Mouse (Mus musculus) liver, adult 10 weeks (tissue): ENCODE results near the gene Zfp580. TPM values are rescaled to one million over a fixed set of nuclear protein-coding genes. Genes with fewer than 3 reads are reported as not detected.

Source experiments
- polyA plus RNA-seq: library from polyadenylated mRNA; stranded (reverse); fragments of 350-450 nt; fragmentation: Illumina TruSeq; extraction: RNeasy Lipid Tissue Mini Kit (QIAGEN cat#74804); gene quantifications from one replicate; pipeline ENCODE4 v1.2.3, GENCODE M21; 2014; ENCODE audit warnings: low read depth, low replicate concordance

The Zfp580 gene
- not detected for polyA plus RNA-seq

DNA sequence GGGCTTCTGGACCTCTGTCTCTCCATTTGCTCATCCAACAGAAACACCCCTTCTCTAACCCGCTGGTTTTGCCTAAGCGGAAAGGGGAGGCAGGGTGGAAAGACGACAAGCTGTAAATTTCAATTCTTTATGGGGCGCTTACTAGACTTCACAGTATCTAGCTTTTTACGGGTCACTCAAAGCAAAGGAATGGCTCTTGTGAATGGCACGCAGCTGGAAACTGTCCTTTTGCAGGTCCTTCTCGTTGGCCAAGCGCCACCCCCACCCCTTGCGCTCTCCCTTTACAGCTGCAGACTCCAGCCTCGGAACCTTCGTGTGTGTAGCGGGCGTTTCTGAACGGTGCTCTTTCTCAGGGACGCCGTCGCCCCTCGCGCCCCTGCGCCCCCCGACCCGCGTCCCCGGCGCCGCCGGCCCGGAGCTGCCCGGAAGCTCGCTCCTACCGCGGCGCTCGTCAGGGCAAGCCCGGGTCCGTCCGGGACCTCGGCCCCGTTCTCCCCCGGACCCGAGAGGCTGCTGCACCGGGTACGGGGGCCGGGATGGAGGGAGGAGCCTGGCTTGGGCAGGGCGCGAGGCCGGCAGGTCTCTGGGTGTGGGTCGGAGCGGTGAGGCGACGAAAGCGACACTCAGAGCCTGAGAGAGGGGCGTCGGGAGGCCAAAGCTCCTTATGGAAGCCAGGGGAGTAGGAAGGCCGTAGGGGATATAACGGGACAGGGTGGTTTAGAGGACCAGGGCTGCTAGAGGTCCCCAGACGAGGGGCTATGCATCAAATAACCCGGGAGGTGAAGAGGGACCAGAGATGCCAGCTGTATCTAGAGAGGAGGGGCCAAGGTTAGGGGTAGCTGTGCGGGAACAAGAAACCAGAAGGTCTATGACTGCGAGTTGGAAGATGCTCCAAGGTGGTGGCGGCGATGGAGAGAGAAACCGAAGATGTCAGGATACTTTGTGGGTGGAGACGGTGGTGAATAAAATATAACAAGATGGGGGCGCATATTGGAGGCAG is at the start of gene Zfp580:
Gene Zfp580 (plus strand): TSS at position 346 of the 1,000 bp plus-strand sequence.

DNA sequence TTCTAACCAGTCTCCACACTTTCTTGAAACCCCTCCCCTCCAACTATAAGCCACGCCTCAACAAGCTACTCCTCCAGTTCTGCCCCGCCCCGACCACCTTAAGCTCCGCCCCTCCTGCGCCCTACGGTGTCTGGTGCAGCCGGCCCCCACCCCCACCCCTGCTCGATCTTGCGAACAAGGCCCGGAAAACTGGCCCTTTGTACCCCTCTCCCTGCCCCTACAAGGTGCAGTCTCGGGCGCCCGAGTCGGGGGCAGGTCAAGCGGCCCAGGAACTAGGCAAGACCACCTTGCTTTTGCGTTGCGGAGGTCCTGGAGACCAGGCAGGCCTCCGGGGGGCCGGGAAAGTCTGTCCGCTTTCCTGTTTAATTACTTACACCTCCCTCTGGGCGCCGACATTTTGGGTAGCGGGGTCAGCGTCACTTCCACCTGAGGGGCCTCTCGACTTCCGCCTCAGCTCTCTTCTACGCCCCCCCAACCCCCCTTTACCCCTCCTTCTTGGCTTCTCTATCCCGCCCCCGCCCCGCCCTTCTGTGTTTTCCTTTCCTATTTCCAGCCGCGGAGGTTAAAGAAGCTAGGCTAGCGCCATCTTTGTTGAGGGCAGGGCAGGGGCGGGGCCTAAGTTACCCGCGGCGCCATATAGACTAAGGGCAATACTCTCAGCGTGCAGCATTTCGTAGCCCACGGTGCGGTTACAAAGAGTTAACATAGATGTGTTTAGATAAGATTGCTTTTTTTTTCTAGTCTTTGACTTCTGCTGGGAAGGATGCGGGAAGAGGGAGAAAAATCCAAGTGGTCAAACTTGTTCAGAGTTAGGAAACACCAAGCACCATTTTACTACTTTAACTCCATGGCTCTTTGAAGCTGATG is 36.9 kb upstream of the Zfp580 start, which contains the start of the genes Zfp524 and Fiz1:
Gene Zfp524 (plus strand): TSS at position 165 of the 867 bp plus-strand sequence.
Gene Fiz1 (minus strand): TSS at position 447 of the 867 bp plus-strand sequence.

GRCm38 (mm10) chr7:5015118-5016001 is 36.0 kb upstream of the Zfp580 start, which contains the start of gene Gm44973:
Gene Gm44973 (plus strand): TSS chr7:5015496.

GRCm38 (mm10) chr7:5020000-5020681 is 31.2 kb upstream of the Zfp580 start, which contains the start of the genes Zfp865 and Ccdc106:
Gene Zfp865 (plus strand): TSS chr7:5020376.
Gene Ccdc106 (plus strand): TSS chr7:5020553.

DNA sequence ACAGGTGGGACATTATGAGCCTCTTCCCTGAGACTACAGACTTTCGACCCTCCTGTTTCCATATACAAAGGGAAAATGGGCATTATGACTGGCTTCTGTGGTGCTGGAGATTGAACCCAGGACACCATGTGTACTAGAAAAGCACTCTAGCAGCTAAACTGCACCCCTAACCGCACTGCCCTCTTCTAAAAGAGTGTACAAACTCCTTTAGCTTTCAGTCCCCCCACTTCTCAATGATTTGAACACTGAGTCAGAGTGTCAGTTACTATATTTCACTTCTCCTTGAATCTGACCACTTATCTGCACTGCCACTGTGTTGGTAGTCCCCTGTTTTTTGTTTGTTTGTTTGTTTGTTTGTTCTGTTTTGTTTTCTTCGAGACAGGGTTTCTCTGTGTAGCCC is 17.5 kb upstream of the Zfp580 start, which contains the start of gene 4632433K11Rik:
Gene 4632433K11Rik (plus strand): TSS at position 301 of the 400 bp plus-strand sequence.

GRCm38 (mm10) chr7:5038109-5038732 is 13.1 kb upstream of the Zfp580 start, which contains the start of gene Zfp784:
Gene Zfp784 (minus strand): TSS chr7:5038446.

DNA sequence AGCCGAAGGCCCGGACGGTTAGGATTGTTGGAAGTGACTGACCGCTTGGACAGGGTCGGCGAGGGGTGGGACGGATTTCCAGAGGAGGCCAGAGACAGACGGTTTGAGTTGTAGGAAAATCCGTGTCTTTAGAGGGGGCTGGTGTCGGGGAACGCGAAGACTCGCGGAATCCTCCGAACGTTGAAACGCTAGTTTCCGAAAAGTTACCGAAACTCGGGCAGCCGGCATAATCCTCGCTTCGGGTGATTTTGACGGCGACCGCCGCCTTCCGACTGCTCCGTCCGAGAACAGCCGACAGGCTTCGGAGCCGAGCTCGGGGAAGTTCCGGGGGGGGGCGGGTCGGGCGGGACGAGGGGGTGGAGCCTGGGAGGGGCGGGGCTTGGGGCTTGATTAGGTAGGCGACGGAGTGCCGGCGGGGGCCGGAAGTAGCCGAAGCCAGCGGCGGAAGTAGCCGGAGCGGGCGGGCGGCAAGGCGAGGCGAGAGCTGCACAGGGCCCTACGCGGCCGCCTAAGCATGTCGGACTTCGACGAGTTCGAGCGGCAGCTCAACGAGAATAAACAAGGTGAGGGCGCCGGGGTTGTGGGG is 10.5 kb downstream of the Zfp580 start, which contains the start of gene U2af2:
Gene U2af2 (plus strand): TSS at position 370 of the 586 bp plus-strand sequence.

GRCm38 (mm10) chr7:5080010-5080751 is 28.8 kb downstream of the Zfp580 start, which contains the start of gene Epn1:
Gene Epn1 (plus strand): TSS chr7:5080235.

Other genes starting within 250 kb of the Zfp580 start
- gene Ube2s, start 238.9 kb upstream of the Zfp580 start, polyA plus RNA-seq, result 4.7 TPM
- not detected for gene Shisa7, start 206.8 kb upstream of the Zfp580 start, polyA plus RNA-seq
- 5.4 TPM for gene Isoc2b, start 181.3 kb upstream of the Zfp580 start, polyA plus RNA-seq
- 4.8 TPM for gene Isoc2a, start 174.4 kb upstream of the Zfp580 start, polyA plus RNA-seq
- gene Gm36210, start 145.0 kb upstream of the Zfp580 start, polyA plus RNA-seq, result not detected
- gene Zfp628, start 136.3 kb upstream of the Zfp580 start, polyA plus RNA-seq, result not detected
- gene Nat14, start 129.5 kb upstream of the Zfp580 start, polyA plus RNA-seq, result not detected
- gene Ssc5d, start 125.8 kb upstream of the Zfp580 start, polyA plus RNA-seq, result not detected
- gene Sbk2, start 87.1 kb upstream of the Zfp580 start, polyA plus RNA-seq, result not detected
- gene Sbk3, start 80.4 kb upstream of the Zfp580 start, polyA plus RNA-seq, result not detected
- 6.3 TPM for gene Zfp579, start 55.4 kb upstream of the Zfp580 start, polyA plus RNA-seq
- 0.58 TPM for gene Zfp524, start 37.1 kb upstream of the Zfp580 start, polyA plus RNA-seq
- gene Fiz1, start 36.8 kb upstream of the Zfp580 start, polyA plus RNA-seq, result 7.7 TPM
- gene Gm44973, start 36.0 kb upstream of the Zfp580 start, polyA plus RNA-seq, result not detected
- gene Zfp865, start 31.2 kb upstream of the Zfp580 start, polyA plus RNA-seq, result 2.7 TPM
- not detected for gene Ccdc106, start 31.0 kb upstream of the Zfp580 start, polyA plus RNA-seq
- 0.85 TPM for gene 4632433K11Rik, start 17.4 kb upstream of the Zfp580 start, polyA plus RNA-seq
- 1.9 TPM for gene Zfp784, start 13.1 kb upstream of the Zfp580 start, polyA plus RNA-seq
- gene U2af2, start 10.6 kb downstream of the Zfp580 start, polyA plus RNA-seq, result 9.5 TPM
- 4.5 TPM for gene Epn1, start 28.7 kb downstream of the Zfp580 start, polyA plus RNA-seq
- not detected for gene Rfpl4, start 65.4 kb downstream of the Zfp580 start, polyA plus RNA-seq
- gene Rasl2-9, start 74.4 kb downstream of the Zfp580 start, polyA plus RNA-seq, result 1.2 TPM
- not detected for gene Vmn1r55, start 98.1 kb downstream of the Zfp580 start, polyA plus RNA-seq
- not detected for gene Vmn1r56, start 145.2 kb downstream of the Zfp580 start, polyA plus RNA-seq
- not detected for gene Vmn1r57, start 167.0 kb downstream of the Zfp580 start, polyA plus RNA-seq